Mouse (Mus musculus) small intestine, adult 2 months (tissue): ENCODE measurements around the gene Cfap161. TPM values are rescaled to one million over a fixed set of nuclear protein-coding genes. Genes with fewer than 3 reads are reported as not detected.
A peak's percentile ranks its signal among the peaks of the same experiment; 100 is the strongest.

Experiments used
- H3K27ac ChIP-seq: fragments of 200-500 bp; 2 replicates; pipeline ENCODE4 v1.5.1; 2012; ENCODE audit warnings: low read depth, low read length, control low read depth, inconsistent platforms; ENCODE audit not compliant: insufficient read depth
- H3K27me3 ChIP-seq: fragments of 200-500 bp; 2 replicates; pipeline ENCODE4 v1.6.1; 2012; ENCODE audit warnings: mild to moderate bottlenecking, moderate library complexity, low read length, inconsistent platforms; ENCODE audit not compliant: control insufficient read depth, insufficient read depth
- H3K36me3 ChIP-seq: fragments of 200-500 bp; 2 replicates; pipeline ENCODE4 v1.6.1; 2012; ENCODE audit warnings: mild to moderate bottlenecking, low read length, control low read depth, inconsistent platforms; ENCODE audit not compliant: control insufficient read depth, insufficient read depth
- H3K4me1 ChIP-seq: fragments of 200-500 bp; 2 replicates; pipeline ENCODE4 v1.6.1; 2012; ENCODE audit warnings: low read length, inconsistent platforms, mixed read lengths; ENCODE audit not compliant: control insufficient read depth, insufficient read depth, insufficient read length
- H3K4me3 ChIP-seq: fragments of 200-500 bp; 2 replicates; pipeline ENCODE4 v1.5.1; 2012; ENCODE audit warnings: low read depth, mild to moderate bottlenecking, control low read depth, inconsistent platforms, low read length, moderate library complexity
- CTCF ChIP-seq: fragments of 200-500 bp; IDR thresholded peaks from 2 replicates; pipeline ENCODE4 v1.5.1; 2012; ENCODE audit warnings: low read depth, mild to moderate bottlenecking, control low read depth, inconsistent platforms, low read length, moderate library complexity, mixed read lengths; ENCODE audit not compliant: insufficient replicate concordance, insufficient read length; ENCODE audit errors: extremely low read depth
- POLR2A ChIP-seq: fragments of 200-500 bp; IDR thresholded peaks from 2 replicates; pipeline ENCODE4 v1.6.1; 2012; ENCODE audit warnings: low read depth, mild to moderate bottlenecking, control low read depth, inconsistent platforms, low read length, moderate library complexity
- WGBS: fragments of 180-500 bp; shearing (Covaris S2); methylation state at CpG from one replicate; pipeline ENCODE4 v1.1.7; 2018; 5-methylcytosine and 5-hydroxymethylcytosine counted together
- polyA plus RNA-seq: library from polyadenylated mRNA; depleted of rRNA; stranded (reverse); fragments of >200 nt; gene quantifications from 2 replicates; pipeline ENCODE4 v1.2.3, GENCODE M21; 2012

Cfap161 gene
- polyA plus RNA-seq, 1 experiment: not detected

GRCm38 (mm10) chr7:83811461-83811860 lies 16.8 kb upstream of the Cfap161 start:
- Histone ChIP-seq H3K4me1 (peaks cover 6% of the 10 kb centered on the region; the same call in 1 of the 2 replicates), H3K27me3 (no peaks in the 10 kb centered on the region), H3K4me3 (no peak overlapping the region), H3K36me3 (no peaks in the 10 kb centered on the region), H3K27ac (no peak overlapping the region)
- no peak for TF ChIP-seq POLR2A
- no peak for TF ChIP-seq CTCF
- 70% methylated on average over 4 of the region's 4 CpGs for WGBS

- Histone ChIP-seq H3K27me3 (no peaks in the 10 kb centered on the region), H3K4me3 (no peak overlapping the region), H3K27ac (no peak overlapping the region), H3K36me3 (no peaks in the 10 kb centered on the region), H3K4me1 (peaks cover 6% of the 10 kb centered on the region; the same call in 1 of the 2 replicates)
- no peak for TF ChIP-seq CTCF
- TF ChIP-seq POLR2A: no peak
- 62% methylated on average over 15 of the region's 15 CpGs for WGBS
Observed at GRCm38 (mm10) chr7:83810141-83811100, 15.7 kb upstream of the Cfap161 start.

- Histone ChIP-seq H3K36me3 (no peaks in the 10 kb centered on the region), H3K4me1 (peaks cover 6% of the 10 kb centered on the region; the same call in 1 of the 2 replicates), H3K4me3 (no peak overlapping the region), H3K27me3 (no peaks in the 10 kb centered on the region), H3K27ac (no peak overlapping the region)
- TF ChIP-seq CTCF: no peak
- no peak for TF ChIP-seq POLR2A
- 36% methylated on average over 3 of the region's 3 CpGs for WGBS
Observed at GRCm38 (mm10) chr7:83809715-83810114, 15.0 kb upstream of the Cfap161 start.

- TF ChIP-seq POLR2A: no peak
- TF ChIP-seq CTCF: no peak
- Histone ChIP-seq H3K4me1 (peaks cover 6% of the 10 kb centered on the region; the same call in 1 of the 2 replicates), H3K36me3 (no peaks in the 10 kb centered on the region), H3K27ac (no peak overlapping the region), H3K27me3 (no peaks in the 10 kb centered on the region), H3K4me3 (no peak overlapping the region)
- WGBS: 64% methylated on average over 6 of the region's 6 CpGs
Observed at GRCm38 (mm10) chr7:83809060-83809459, 14.4 kb upstream of the Cfap161 start.

GRCm38 (mm10) chr7:83806934-83807333 lies 12.3 kb upstream of the Cfap161 start:
- 69% methylated on average over 6 of the region's 6 CpGs for whole genome bisulfite sequencing
- Histone ChIP-seq H3K27ac (no peak overlapping the region), H3K4me3 (no peak overlapping the region), H3K27me3 (no peaks in the 10 kb centered on the region), H3K4me1 (no peaks in the 10 kb centered on the region), H3K36me3 (no peaks in the 10 kb centered on the region)
- TF ChIP-seq CTCF: no peak

- H3K36me3 ChIP-seq: no peaks in the 10 kb centered on the region
- no peak overlapping the region for H3K4me3 ChIP-seq
- H3K27ac ChIP-seq: no peak overlapping the region
- TF ChIP-seq POLR2A (no peak), CTCF (no peak)
- WGBS: 91% methylated on average over 4 of the region's 4 CpGs
- no peaks in the 10 kb centered on the region for H3K4me1 ChIP-seq
- no peaks in the 10 kb centered on the region for H3K27me3 ChIP-seq
Observed at GRCm38 (mm10) chr7:83803777-83804176, 9.1 kb upstream of the Cfap161 start.

GRCm38 (mm10) chr7:83802509-83802908 lies 7.8 kb upstream of the Cfap161 start:
- no peaks in the 10 kb centered on the region for H3K36me3 ChIP-seq
- no peak overlapping the region for H3K27ac ChIP-seq
- WGBS: 51% methylated on average over 7 of the region's 7 CpGs
- H3K4me1 ChIP-seq: no peaks in the 10 kb centered on the region
- no peak overlapping the region for H3K4me3 ChIP-seq
- H3K27me3 ChIP-seq: no peaks in the 10 kb centered on the region
- no peak for TF ChIP-seq POLR2A
- TF ChIP-seq CTCF: peak; percentile 72; the same call in 1 of the 2 replicates
